Mouse (Mus musculus) C2C12 (cell line): ENCODE results near the gene Limch1.

Source experiments
- CEBPB ChIP-seq: IDR thresholded peaks from one replicate; pipeline ENCODE4 v1.6.1; 2011; ENCODE audit warnings: low read depth, mild to moderate bottlenecking, control low read depth, moderate library complexity
- CTCF ChIP-seq: IDR thresholded peaks from one replicate; pipeline ENCODE4 v1.5.1; 2011; ENCODE audit not compliant: control insufficient read depth, insufficient read depth, insufficient read length
- FOSL1 ChIP-seq: IDR thresholded peaks from one replicate; pipeline ENCODE4 v1.8.0; 2011; ENCODE audit warnings: mild to moderate bottlenecking, low read length; ENCODE audit not compliant: poor library complexity, insufficient read depth, severe bottlenecking
- MAX ChIP-seq: IDR thresholded peaks from one replicate; pipeline ENCODE4 v1.6.1; 2011; ENCODE audit warnings: mild to moderate bottlenecking, control low read depth
- MYOD1 ChIP-seq: IDR thresholded peaks from one replicate; pipeline ENCODE4 v1.6.1; 2011; ENCODE audit warnings: low read depth; ENCODE audit not compliant: control insufficient read depth, insufficient read length
- MYOG ChIP-seq: IDR thresholded peaks from one replicate; pipeline ENCODE4 v1.6.1; 2011; ENCODE audit not compliant: control insufficient read depth, insufficient read length; ENCODE audit errors: extremely low read depth
- USF1 ChIP-seq: IDR thresholded peaks from one replicate; pipeline ENCODE4 v1.6.1; 2011; ENCODE audit warnings: low read depth, mild to moderate bottlenecking, control low read depth, moderate library complexity

GRCm38 (mm10) chr5:67095651-67096377, 350.2 kb downstream of the Limch1 start:
- TF ChIP-seq CTCF: no peak
- TF ChIP-seq USF1: no peak
- no peak for TF ChIP-seq MYOG
- no peak for TF ChIP-seq MAX
- TF ChIP-seq CEBPB: no peak
- TF ChIP-seq MYOD1: no peak
- TF ChIP-seq FOSL1: no peak
